Mouse (Mus musculus) heart, adult 8-10 months (tissue): ENCODE data around the gene Srebf1. TPM values are rescaled to one million over a fixed set of nuclear protein-coding genes. Genes with fewer than 3 reads are reported as not detected.

Source experiments
- DNase-seq: peaks from one replicate; pipeline ENCODE4 v3.0.0; 2022; ENCODE audit warnings: low spot score
- total RNA-seq, 4 experiments: library from RNA; stranded (reverse); gene quantifications; 2 replicates each; pipeline ENCODE4 v1.2.4; 2022

The Srebf1 gene
- total RNA-seq, 4 experiments from 2014 or later = 31.0 to 42.3 (median 36.5) TPM

DNA sequence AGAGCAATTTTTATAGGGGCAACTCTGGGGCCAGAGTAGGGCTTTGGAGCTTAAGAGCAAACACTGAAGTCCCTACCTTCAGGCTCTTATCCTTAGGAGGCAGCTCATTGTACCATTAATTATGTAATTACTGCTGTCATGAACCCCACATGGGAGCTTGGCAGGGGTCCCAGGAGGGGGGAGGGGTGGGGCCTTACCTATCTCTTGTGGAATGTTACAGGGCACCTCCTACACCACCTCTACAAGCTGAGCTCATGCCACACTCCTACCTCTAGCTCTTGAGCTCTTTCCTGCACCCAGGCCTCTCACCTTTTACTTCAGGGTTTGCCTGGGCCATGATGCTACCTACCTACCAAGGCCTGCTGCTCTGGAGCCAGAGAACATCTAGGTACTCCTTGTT is 43.9 kb downstream of the Srebf1 start:
- no peak for DNase-seq

DNA sequence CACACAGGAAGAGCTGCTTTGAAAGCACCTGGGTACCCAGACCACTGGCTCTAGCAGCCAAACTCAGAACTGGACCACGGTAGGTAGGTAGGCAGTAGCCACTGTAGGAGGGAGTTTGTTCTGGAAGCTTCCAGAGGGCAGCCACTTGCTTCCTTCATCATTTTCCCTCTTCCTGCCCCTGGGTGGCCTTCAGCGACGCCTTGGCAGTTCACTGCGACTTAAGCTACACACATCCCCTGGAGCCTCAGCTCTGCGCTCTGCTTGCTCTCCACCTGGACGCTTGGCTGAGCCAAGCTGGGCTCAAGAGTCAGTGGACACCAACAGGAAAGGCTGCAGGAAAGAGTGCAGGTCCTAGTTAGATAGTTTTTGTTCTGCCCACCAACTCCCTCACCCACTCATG is 44.4 kb downstream of the Srebf1 start:
- no peak for DNase-seq

DNA sequence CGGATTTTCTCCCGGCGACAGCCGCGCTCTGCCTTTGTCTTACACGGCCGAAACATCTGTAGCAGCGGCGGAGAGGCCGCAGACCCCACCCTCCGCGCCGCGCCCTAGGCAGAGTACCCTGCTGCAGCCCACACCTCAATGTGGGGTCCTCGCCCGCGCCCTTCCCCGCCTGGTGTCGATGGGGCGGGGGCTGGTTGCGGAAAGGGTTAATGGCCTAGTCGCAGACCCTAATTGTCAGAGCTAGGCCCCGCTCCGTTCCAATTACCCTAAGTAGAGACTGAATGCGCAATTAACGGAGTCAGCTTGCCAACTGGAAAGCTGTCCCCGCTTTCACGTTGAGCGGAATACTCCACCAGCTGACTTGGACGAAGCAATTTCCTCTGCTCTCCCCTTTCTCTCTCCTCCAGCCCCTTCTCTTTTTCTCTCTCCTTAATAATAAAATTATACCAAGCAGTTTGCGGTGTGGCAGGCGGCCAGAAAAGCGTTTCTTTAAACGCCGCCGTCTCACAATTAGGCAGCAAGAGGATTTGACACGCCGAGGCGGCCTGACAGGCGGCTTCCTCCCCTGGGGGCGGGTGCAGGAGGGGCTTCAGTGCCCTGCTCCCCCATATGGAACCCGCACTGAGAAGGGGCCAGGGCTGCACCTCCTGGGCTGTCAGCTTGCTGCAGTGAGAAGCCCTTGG is 45.3 kb downstream of the Srebf1 start:
- DNase-seq = peak; percentile 38

DNA sequence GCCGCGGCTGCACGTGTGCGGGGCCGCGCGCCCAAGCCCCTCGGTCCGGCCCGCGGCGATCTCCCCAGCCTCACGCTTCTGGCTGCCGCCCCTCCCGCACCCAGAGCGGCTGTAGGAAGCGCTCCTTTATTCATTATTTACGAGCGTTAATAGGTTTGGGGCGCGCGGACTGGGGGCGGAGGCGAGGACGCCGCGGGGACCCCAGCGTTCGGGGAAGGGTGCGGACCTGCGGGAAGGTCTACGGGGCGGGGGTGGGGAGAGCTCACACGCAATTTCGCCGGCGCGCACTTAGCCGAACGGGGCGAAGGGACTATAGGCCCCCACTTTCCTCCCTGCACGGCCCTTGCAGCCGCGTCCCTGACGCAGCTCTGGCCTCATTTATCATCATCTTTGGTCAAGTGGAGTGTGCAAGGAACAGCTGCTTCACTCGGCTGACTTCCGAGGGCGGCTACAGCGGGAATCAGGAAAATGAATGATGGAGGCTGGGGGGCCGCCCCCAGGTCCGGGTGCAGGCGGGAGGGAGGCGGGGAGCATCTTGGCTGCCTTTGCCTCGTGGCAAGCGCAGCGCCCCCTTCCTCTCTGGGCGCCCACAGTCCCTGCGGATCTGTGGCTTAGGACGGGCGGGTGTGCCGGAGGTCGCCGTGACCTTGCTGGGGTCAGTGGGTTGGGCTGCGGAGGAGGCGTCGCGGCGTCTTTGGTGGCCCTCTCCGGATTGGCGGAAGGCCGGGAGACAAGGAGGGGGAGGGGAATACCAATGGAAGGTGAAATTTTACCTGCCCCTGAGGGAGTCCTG is 46.0 kb downstream of the Srebf1 start:
- peak; percentile 70 for DNase-seq

DNA sequence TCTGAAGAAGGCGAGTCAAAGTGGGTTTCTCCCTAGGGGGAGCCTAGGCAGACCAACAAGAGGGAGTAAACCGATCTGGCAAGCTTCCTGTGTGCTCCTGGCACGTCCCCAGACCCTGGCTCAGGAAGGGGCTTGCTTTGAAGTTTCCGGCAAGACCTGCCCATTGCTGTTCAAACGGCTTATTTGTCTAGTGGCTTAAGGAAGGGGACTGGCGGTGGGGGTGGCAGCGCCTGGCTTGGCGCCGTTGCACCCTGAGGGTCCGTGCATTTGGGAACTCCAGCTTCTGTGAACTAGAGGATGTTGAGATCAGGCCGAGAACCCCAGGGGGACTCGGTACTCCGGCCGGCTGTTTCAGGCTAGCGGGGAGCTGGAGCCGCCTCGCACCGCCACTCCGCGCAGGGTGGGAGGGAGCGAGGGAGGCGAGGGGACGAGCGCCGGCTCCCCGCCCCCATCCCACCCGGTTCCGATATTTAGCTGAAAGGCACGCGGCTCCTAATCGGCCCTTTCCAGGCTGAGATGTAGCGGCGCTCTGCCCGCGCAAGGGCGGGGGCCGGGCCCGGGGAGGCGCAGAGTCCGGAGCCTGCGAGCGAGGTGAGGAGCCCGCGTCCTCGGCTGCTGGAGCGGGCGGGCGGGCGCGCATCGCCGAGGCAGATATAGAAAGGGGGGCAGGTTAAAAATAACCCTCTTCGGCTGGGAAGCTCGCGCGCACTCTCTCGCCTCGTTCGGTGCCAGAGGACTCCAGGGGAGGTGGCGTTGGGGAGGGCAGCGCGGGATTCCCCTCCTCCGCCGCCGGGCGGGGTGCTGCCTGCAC is 46.8 kb downstream of the Srebf1 start:
- DNase-seq = peak; percentile 67

DNA sequence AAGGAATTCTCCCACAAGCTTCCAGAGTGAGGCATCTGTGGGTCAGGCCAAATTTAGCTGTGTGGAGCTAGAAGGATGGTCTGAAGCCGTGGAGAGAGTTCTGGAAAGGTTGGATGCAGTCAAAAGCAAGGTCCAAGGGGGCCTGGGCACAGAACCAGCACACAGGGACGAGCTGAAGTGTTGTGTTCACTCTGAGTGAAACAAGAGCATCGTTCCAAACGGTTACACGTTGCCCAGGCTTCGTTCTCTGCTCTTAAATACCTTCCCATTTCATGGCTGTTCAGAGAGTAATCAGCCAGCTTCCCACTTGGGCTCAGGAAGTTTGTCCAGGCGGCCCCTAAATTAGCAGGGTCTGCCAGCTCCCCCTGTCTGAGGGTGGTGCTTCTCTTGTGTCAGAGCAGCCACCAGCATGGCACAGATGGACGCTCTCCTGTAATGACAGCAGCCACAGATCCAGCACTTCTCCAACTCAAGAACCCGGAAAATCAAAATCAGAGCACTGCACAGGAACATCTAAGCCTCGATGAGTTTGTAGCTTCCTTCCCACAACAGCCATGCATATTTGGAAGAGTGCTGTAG is 48.7 kb downstream of the Srebf1 start:
- no peak for DNase-seq

DNA sequence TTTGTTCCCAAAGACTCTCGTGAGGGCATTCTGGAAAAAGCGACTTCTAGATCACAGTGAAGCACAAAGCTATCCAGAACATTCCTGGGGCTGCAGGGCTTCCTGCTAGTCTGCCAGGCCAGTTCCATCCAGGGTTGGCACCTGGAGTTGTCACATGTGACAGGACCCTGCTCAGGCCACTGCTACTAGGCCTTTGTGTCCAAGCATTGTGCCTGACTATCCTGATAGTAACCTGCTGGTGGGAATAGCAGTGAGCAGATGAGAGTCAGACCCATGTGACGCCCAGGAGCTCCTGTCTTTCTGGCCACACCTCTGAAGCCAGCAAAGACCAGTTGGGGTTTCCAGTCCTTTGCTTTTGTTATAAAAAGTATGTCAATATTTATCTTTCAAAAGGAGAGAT is 50.3 kb downstream of the Srebf1 start:
- DNase-seq = peak; percentile 42

DNA sequence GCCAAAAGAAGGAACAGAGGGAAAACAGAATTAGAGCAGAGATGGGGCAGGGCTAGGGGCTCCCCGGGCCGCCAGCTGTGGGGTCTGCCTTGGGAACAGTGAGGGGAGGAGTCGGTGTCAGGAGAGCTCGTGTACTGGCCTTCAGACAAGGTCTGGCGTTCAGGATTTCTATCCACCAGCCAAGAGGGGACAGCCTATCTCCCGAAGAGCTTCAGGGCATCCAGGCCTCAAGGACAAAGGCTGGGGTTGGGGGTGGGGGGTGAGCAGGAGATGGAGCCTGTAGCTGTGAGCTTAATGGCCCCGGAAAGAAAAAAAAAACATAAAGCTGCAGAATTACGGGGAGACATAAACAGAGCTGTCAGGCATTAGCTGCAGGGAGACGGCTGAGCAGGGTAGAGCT is 53.6 kb downstream of the Srebf1 start:
- DNase-seq = no peak

DNA sequence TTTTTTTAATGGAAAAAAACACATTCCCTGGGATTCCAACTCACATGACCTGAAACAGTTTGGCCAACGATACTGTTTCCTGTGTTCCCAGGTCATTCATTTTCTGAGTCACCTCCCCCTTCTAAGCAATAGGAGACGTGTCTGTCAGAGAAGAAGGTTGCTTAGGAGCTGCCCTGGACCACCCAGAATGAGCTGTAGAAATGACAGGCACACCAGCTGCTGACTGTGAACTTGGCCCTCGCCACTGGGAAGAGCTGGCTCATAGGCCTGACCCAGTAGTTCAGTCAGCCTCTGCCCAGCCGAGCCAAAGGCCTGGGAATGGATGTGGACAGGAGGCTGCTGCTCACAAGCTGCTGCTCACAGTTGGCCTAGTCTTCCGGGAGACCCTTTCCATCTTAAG is 57.3 kb downstream of the Srebf1 start:
- DNase-seq = peak; percentile 35

DNA sequence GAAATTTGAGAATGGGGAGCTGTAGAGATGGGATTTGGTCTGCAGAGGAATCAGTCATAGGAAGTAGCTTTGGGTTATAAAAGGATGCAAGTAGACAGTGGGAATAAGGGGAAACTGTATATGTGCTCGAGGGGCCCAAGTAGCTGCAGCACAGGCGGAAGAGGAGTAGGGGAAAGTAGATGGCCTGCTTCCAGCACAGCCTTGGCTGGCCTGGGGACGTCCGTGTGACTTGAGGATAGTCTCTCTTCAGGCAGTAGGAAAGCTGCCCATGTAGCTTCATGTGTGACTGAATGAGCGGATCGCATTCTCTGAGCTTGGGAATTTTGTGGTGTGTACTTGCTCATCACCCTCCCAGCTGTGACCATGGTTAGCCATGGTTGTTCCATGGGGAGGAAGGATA is 57.9 kb downstream of the Srebf1 start:
- no peak for DNase-seq

DNA sequence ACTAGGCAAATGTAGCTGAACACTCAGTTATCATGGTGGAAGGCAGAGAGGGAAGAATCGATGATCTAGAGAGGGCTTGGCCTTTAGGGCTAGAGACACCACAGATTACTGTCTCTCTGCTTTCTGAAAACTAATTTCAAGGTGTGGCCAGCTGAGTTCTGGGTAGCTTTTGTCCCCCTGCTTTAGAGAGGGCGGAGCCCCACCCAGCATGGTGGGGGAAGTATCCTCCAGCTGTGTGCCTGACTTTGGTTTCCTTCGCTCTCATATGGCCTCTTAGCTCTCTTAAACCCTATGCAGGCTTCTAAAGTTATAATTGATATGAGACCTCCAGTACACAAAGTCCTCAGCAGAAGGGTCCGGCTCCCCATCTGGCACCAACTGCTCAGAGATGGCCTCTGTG is 59.0 kb downstream of the Srebf1 start:
- DNase-seq = no peak

DNA sequence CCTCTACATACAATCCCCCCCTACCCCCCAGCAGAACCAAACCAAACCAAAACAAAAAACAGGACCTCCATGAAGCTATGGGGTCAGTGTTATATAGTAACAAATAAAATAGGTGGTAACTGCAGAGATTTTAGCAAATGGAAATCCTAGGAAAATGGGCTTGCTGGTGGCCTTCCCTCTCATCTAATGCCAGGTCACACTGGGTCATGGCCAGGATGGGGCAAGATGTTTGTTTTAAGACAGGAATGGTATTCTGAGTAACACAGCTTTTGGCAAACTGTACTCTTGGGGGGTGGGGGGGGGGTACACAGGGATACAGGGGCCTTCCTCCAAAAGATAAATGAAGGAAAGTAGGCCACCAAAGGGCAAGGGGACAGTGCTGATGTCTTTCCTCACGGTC is 59.8 kb downstream of the Srebf1 start:
- no peak for DNase-seq

DNA sequence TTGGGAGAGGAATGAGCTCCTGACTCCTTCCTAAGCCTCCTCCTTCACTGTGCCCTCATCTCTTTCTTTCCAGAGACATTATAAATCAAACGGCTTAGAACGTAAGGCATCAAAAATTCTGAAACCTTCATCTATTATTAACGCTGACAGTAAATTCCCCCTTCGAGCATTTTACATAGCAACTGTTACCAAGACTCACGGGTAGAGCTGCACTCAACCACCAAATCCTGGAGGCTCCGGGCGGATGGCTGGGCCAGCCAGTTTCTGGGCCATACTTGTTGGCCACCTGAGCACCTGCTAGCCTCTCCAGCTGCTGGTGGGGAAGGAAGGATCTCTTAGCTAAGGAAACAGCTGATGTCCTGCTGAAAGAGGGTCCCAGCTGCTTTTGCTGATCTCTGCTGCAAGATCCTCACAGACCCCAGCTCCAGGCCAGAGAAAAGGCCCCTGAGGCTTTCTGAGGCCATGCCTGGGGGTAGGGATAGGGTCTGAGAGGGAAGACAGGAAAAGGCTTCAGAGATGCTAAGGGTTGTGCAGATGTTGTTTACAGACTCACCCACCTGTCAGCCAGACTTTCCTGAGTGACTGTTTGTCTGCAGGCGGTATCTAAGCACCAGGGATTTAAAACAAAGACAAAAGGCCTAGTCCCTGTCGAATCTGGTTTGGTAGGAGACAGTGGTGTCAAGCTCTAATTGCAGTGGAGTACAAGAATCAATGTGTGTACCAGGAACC is 61.1 kb downstream of the Srebf1 start:
- no peak for DNase-seq

DNA sequence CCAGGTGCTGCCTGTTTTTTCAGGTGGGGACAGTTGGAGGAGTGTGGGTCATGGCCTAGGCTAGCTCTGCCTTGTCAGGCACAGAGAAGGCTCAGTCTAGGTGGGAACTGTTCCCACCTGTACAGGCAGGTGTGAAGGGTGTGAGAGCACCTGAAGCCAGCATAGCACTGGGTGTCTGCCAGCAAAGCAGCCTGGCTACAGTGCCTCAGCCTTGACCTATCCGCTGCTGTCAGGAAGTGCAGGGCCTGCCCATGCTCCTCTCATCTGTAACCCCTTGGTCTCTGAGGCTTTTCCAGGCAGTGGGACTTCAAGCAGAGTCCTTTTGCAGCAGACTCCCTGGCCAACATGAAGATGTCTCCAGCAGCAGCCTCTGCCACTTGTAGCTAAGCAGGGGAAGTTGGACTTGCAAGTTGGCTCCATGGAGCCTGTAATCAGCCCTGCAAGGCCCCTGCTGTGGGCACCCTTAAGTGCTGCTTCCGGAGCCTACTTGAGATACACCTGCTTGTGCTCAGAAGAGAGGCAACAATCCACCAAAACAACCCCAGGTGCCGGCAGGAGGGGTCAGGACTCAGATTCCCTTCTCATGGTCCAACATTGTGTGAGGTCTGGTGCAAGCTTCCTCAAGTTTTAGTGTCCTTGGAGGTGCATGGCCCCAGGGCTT is 61.8 kb downstream of the Srebf1 start:
- no peak for DNase-seq

DNA sequence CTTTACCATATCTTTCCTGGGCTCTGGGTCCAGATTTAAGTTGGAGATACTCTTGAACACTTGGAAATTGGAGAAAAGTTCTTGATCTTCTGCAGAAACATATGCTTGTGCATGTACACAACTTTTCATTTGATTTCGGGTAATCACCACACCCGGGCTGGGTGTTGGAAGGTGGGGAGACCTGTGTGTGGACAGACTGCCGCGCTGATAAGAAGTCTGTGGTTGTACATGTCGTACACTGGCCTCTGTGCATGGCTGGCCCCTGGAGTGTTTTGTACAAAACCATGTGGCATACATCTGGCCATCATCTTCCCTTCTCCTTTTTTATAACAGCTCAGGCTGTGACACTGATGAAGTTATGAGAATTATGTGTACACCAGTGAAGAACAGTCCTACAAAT is 62.4 kb downstream of the Srebf1 start:
- DNase-seq = no peak

DNA sequence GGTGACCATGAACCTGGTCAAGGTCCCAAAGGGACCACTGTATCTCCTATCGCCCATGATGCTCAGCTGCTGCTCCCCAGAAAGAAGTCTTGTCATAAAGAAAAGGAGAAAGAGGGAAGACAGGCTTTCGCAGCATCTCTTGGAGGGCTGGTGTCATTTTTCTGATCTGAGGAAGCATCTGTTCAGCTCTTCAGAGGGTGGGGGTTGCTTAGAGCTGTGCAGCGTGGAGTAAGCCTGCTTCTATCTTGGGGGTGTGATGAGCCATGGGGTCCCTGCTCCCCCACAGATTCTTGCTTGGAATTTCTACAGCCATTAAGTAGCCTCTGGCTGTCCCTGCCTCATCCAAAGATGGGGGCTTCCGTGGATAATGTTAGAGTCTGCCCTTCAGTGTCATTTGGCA is 64.1 kb downstream of the Srebf1 start:
- DNase-seq = no peak

DNA sequence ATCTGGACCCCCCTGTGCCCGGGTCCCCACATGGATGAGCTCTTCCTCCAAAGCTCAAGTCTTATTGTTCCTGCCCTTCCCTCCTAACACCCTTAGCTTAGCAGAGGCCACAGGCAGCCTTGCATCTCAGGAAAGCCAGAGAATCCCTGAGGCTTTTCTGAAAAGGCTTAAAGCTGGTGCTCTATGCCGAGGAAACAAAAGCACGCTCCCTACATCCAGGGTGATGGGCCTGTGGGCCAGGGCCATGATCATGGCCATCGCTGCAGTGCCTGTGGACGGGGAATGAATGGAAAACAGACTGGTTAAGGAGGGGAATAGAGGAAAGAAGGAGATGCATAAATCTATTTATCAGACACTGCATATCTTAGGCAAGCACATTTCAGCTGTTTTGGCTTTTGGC is 66.7 kb downstream of the Srebf1 start:
- no peak for DNase-seq

DNA sequence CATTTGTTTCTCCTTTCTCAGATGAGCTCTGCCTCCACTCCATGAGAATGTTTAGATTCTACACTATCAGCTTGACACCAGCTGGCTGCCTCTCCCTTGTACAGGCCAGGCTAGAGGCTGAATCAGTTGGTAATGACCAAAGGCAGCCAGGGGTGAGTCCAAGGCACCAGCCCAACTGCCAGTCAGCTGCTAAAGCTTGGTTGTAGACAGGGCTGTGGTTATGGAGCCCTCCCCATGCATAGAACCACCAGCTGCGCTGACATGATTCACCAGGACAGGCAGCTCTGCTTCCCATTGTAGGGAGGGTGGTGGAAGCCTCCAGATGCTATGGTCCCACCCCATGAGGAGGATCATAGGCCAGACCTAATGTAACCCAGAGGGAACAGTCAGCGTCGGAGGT is 68.4 kb downstream of the Srebf1 start:
- no peak for DNase-seq

DNA sequence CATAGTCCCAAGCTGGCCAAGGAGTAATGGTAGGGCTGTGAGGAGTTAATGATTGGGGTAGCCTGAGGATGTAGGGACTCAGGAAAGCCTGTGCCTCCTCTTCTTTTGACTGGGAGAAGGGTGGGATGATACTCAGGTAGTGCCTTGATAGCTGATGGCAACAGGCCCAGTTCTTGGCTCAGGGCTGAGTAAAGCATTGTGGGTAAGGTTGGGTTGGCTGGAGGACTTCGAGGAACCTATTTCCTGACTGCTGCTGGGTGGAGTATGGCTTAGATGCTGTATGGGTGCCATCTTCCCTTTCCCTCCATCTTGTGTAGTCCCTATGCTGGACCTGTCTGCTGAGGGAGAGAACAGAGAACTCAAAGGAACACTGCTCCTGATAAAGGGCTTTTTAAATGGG is 70.0 kb downstream of the Srebf1 start:
- DNase-seq = no peak

DNA sequence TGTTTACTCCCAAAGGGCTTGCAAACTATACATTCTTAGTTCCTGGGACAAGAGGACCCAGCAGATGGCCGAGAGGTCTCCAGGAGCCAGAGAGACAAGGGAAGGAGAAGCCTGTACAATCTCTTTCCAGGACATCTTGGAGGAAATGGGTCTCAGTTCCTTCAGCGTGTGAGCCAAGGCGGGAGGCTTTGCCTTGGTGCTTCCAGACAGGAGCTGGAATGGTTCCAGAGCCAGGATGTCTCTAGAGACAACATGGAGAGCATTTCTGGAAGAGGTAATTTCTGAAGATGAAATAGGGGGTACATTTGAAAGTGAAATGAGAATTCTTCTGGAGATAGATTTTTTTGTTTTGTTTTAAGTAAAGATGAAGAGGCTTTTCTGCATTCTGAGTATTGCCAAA is 71.7 kb downstream of the Srebf1 start:
- DNase-seq = no peak
